Mouse (Mus musculus) myocyte (in vitro differentiated cells): ENCODE results near the gene Ppp2r5e. TPM values are rescaled to one million over a fixed set of nuclear protein-coding genes. Genes with fewer than 3 reads are reported as not detected.

Experiments used
- H3K27me3 ChIP-seq: one replicate; pipeline ENCODE4 v1.6.1; 2011; ENCODE audit not compliant: control insufficient read depth, insufficient read depth, insufficient read length
- H3K36me3 ChIP-seq: one replicate; pipeline ENCODE4 v1.6.1; 2011; ENCODE audit not compliant: control insufficient read depth, insufficient read depth
- H3K4me2 ChIP-seq: one replicate; pipeline ENCODE4 v1.6.1; 2011; ENCODE audit warnings: low read depth, control low read depth
- H3K4me3 ChIP-seq: one replicate; pipeline ENCODE4 v1.5.1; 2011; ENCODE audit warnings: mild to moderate bottlenecking, control low read depth, moderate library complexity
- H3K79me2 ChIP-seq: one replicate; pipeline ENCODE4 v1.6.1; 2011; ENCODE audit not compliant: control insufficient read depth, insufficient read depth
- H3ac ChIP-seq: one replicate; pipeline ENCODE4 v1.6.1; 2011; ENCODE audit not compliant: control insufficient read depth, insufficient read length
- CEBPB ChIP-seq: IDR thresholded peaks from 2 replicates; pipeline ENCODE4 v1.6.1; 2011; ENCODE audit warnings: mild to moderate bottlenecking, moderate library complexity; ENCODE audit not compliant: poor library complexity, insufficient read depth, severe bottlenecking
- E2F4 ChIP-seq: IDR thresholded peaks from one replicate; pipeline ENCODE4 v1.6.1; 2011; ENCODE audit warnings: mild to moderate bottlenecking, control low read depth, moderate library complexity; ENCODE audit not compliant: insufficient read depth
- MAX ChIP-seq: IDR thresholded peaks from one replicate; pipeline ENCODE4 v1.6.1; 2011; ENCODE audit warnings: low read depth, mild to moderate bottlenecking, control low read depth
- MYOD1 ChIP-seq, 3 experiments: IDR thresholded peaks; one replicate each; pipeline ENCODE4 v1.6.1; 2011; ENCODE audit warnings: control low read depth in 2 of 3, low read depth in 2 of 3, mild to moderate bottlenecking in 2 of 3, moderate library complexity in 1 of 3; ENCODE audit not compliant: insufficient read length in 2 of 3, control insufficient read depth in 1 of 3
- MYOG ChIP-seq, 3 experiments: IDR thresholded peaks; one replicate each; pipeline ENCODE4 v1.6.1; 2011; ENCODE audit warnings: control low read depth in 2 of 3, low read depth in 2 of 3, mild to moderate bottlenecking in 2 of 3; ENCODE audit not compliant: insufficient read length in 2 of 3, control insufficient read depth in 1 of 3, insufficient read depth in 1 of 3
- POLR2A ChIP-seq: IDR thresholded peaks from one replicate; pipeline ENCODE4 v1.6.1; 2011; ENCODE audit warnings: low read depth, mild to moderate bottlenecking, control low read depth, moderate library complexity; ENCODE audit not compliant: insufficient read length
- POLR2AphosphoS2 ChIP-seq: IDR thresholded peaks from one replicate; pipeline ENCODE4 v1.6.1; 2011; ENCODE audit warnings: low read depth, control low read depth; ENCODE audit not compliant: insufficient read length
- REST ChIP-seq: IDR thresholded peaks from one replicate; pipeline ENCODE4 v1.6.1; 2011; ENCODE audit warnings: mild to moderate bottlenecking, control low read depth, moderate library complexity; ENCODE audit not compliant: insufficient read depth, insufficient read length
- SRF ChIP-seq: IDR thresholded peaks from one replicate; pipeline ENCODE4 v1.6.1; 2011; ENCODE audit warnings: low read depth; ENCODE audit not compliant: control insufficient read depth, insufficient read length
- TCF12 ChIP-seq: IDR thresholded peaks from one replicate; pipeline ENCODE4 v1.6.1; 2011; ENCODE audit warnings: mild to moderate bottlenecking, control low read depth; ENCODE audit not compliant: poor library complexity, insufficient read depth, severe bottlenecking
- TCF3 ChIP-seq: IDR thresholded peaks from one replicate; pipeline ENCODE4 v1.6.1; 2011; ENCODE audit warnings: low read depth, control low read depth; ENCODE audit not compliant: insufficient read length
- USF1 ChIP-seq: IDR thresholded peaks from one replicate; pipeline ENCODE4 v1.6.1; 2011; ENCODE audit warnings: low read depth, mild to moderate bottlenecking, control low read depth, moderate library complexity
- polyA plus RNA-seq: library from polyadenylated mRNA; unstranded; fragments of >200 nt; fragmentation: generic; extraction: Trizol; gene quantifications from one replicate; pipeline ENCODE4 v1.2.1, GENCODE M21; 2012; ENCODE audit warnings: missing spikeins

Gene Ppp2r5e
- polyA plus RNA-seq, 1 experiment, result 15.4 TPM

DNA sequence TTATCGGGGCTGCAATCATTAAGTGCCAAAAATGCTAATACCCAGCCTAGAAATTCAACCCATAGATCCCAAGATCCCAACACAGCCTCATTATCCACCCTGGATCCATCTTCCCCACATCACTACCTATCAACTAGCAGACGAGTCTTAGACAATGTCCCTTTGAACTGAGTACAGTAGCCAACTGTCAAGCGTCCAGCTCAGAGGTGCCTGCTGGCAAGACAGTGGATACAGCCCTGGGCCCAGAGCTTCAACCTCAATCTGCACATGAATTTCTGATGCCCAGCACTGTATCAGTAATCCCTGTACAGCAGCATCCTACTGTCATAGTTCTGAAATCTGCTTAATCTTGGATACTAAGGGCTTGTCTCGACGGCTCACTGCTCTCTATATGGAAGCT, 30.3 kb downstream of the Ppp2r5e start:
- Histone ChIP-seq H3K4me2 (no peak overlapping the region), H3K27me3 (no peaks in the 10 kb centered on the region), H3ac (no peak overlapping the region), H3K36me3 (no peaks in the 10 kb centered on the region), H3K4me3 (no peak overlapping the region), H3K79me2 (peaks cover 92% of the 10 kb centered on the region)
- no peak for TF ChIP-seq MYOD1 (IDR thresholded peaks at IDR 0.05; ENCODE audit: control insufficient read depth in 1 of 3, insufficient read length in 2 of 3, low read depth in 2 of 3)
- no peak for TF ChIP-seq POLR2A
- no peak for TF ChIP-seq REST
- no peak for TF ChIP-seq USF1
- no peak for TF ChIP-seq E2F4
- TF ChIP-seq TCF3, result no peak
- TF ChIP-seq TCF12, result no peak
- TF ChIP-seq POLR2AphosphoS2, result no peak
- no peak for TF ChIP-seq CEBPB

DNA sequence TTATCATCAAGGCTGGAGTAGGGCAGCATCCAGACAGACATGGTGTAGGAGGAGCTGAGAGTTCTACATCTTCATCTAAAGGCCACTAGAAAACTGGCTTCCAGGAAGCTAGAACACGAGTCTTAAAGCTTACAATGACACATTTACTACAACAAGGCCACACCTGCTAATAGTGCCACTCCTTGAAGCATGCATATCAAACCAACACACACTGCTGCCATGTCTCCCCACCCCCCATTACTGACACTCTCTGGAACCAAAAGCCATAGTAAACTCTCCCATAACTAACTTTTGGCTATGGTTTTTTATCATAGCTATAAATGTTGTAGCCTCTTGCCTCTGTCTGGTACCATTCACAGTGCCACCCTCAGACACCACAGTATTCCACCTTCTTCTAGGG, 31.5 kb downstream of the Ppp2r5e start:
- no peak overlapping the region for H3ac ChIP-seq
- no peak overlapping the region for H3K4me2 ChIP-seq
- H3K4me3 ChIP-seq, result no peak overlapping the region
- no peaks in the 10 kb centered on the region for H3K27me3 ChIP-seq
- no peaks in the 10 kb centered on the region for H3K36me3 ChIP-seq
- TF ChIP-seq MYOD1 (IDR thresholded peaks at IDR 0.05; ENCODE audit: control insufficient read depth in 1 of 3, insufficient read length in 2 of 3, low read depth in 2 of 3) (no peak), SRF (no peak), POLR2AphosphoS2 (no peak), POLR2A (no peak), TCF3 (no peak), MYOG (IDR thresholded peaks at IDR 0.05; ENCODE audit: control insufficient read depth in 1 of 3, insufficient read depth in 1 of 3, insufficient read length in 2 of 3, low read depth in 2 of 3) (no peak), CEBPB (no peak), REST (no peak), USF1 (no peak), MAX (no peak), TCF12 (no peak), E2F4 (no peak)
- H3K79me2 ChIP-seq, result peaks cover 91% of the 10 kb centered on the region

DNA sequence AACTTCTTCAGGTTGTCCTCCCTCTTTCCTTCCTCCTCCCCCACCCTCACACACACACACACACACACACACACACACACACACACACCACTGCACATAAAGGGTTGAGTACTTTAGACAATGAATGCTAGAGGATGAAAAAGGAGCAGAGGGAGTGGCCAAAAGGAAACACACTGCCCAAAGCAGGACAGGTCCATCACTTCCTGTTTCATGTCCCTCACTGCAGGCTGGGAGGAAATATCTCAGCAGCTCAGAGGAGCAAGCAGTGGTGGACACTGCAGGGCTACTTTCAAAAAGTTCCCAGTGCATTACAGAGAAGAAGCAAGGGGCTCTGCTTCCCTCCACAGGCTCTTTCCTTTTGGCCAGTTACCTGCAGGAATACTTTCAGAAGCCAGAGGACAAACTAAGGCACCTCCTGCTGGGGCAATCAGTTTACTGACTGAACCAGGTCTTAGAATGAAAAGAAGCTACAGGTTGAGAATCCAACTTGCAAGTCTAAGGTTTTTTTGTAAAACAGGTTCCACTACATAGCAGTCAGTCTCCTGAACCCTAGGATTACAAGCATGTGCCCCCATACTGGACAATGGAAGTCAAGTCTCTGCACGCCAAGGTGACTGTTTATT, 32.9 kb downstream of the Ppp2r5e start:
- H3ac ChIP-seq, result no peak overlapping the region

DNA sequence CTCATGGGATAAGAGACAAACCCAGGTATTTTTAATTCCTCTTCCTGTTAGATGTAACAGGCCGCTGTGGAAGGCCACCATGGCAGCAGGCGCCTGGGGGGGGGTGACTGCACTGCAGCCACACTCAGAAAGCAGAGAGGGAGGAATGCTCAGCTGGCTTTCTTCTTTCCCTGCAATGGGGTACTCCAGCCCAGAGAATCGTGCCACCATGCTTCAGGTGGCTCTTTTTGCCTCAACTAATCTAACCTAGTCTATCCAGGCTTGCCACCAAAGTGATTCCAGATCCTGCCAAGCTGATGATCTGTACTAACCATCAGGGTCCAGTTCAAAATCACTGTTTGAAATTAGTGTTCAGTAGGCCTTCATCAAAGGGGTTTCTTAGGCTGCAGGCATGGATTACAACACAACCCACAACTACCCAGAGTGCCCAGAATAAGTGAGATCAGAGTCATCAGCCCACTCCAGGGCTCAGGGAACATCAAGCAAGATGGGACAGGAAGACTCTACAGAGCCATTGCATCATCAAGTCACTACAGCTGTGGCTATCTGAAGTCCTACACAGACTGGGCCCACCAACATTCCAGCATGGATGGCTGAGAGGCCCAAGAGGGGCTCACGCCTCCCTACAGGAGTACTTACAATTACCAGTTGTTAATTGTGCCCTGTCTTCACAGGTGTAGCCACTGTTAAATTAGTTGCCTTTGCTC, 35.2 kb downstream of the Ppp2r5e start:
- H3ac ChIP-seq, result no peak overlapping the region
- no peak for TF ChIP-seq POLR2A
- peak; percentile 66 for TF ChIP-seq CEBPB
- H3K79me2 ChIP-seq, result peaks cover 83% of the 10 kb centered on the region
- H3K4me3 ChIP-seq, result no peak overlapping the region
- no peaks in the 10 kb centered on the region for H3K36me3 ChIP-seq
- H3K27me3 ChIP-seq, result no peaks in the 10 kb centered on the region
- H3K4me2 ChIP-seq, result no peak overlapping the region

More for the DNA sequence above, 32.9 kb downstream of the Ppp2r5e start:
- no peak overlapping the region for H3K4me2 ChIP-seq
- peaks cover 82% of the 10 kb centered on the region for H3K79me2 ChIP-seq
- TF ChIP-seq MAX, result no peak
- no peak for TF ChIP-seq REST
- no peaks in the 10 kb centered on the region for H3K27me3 ChIP-seq
- no peaks in the 10 kb centered on the region for H3K36me3 ChIP-seq
- H3K4me3 ChIP-seq, result no peak overlapping the region

DNA sequence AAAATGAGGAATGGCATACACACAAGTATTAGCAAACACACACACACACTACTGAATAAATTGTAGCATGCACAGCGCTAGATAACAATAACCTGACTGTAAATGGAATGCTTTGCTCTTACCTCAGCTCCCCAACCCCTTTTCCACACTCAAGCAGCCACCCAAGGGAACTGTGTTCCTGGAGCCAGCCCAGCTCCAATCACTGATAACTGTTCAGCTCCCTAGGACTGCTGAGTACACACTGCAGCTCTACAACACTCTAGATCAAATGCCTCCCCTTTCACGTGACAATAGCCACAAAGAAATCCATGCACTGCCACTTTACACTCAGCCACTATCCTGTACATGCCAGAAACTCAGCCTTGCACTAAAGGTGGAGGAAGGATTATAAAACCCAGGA, 36.8 kb downstream of the Ppp2r5e start:
- H3K4me3 ChIP-seq, result no peak overlapping the region
- no peaks in the 10 kb centered on the region for H3K27me3 ChIP-seq
- H3ac ChIP-seq, result no peak overlapping the region
- H3K79me2 ChIP-seq, result peaks cover 83% of the 10 kb centered on the region
- no peak overlapping the region for H3K4me2 ChIP-seq
- TF ChIP-seq POLR2A (no peak), POLR2AphosphoS2 (no peak), REST (no peak), CEBPB (no peak), TCF12 (no peak), E2F4 (no peak), MYOD1 (IDR thresholded peaks at IDR 0.05; ENCODE audit: control insufficient read depth in 1 of 3, insufficient read length in 2 of 3, low read depth in 2 of 3) (no peak), USF1 (no peak)
- no peaks in the 10 kb centered on the region for H3K36me3 ChIP-seq
